23 mouse cellular contexts compared by ENCODE assay signal in genomic region chr4:98541591-98541990, GRCm38 (mm10).
DNase-seq lines count a peak whose midpoint lies in the region; ATAC-seq lines count a peak whose summit lies in the region.
"Had no signal": no experiment of that assay in that cellular context is flagged by ENCODE, and none has a peak within 500 bp of the region (broad histone marks: within the 10 kb centered on the region; RNA-seq: fewer than 3 reads in every experiment).

No protein-coding gene starts in this region.

- ATAC-seq in frontal cortex, adult (ENCODE audit: low TSS enrichment): peak; percentile 70
- ATAC-seq: activated CD4-positive, CD25-positive, alpha-beta regulatory T cell, adult 4 months; CD4-positive, CD25-positive, alpha-beta regulatory T cell, adult 4 months; forebrain, embryonic 14.5 days; forebrain, embryonic 16.5 days; Patski had no signal

- intact Hi-C loops in left cerebral cortex, postnatal 10 days (cut with DNase I): loop anchor here (5.0 kb wide), 1 partner anchor 161 kb away; no protein-coding TSS in a partner anchor

- DNase-seq in frontal cortex, postnatal 25 days (ENCODE audit: low spot score in 2 of 2): no peak
- peak; percentile 11 to 28 for DNase-seq in left cerebral cortex, adult 18-20 months (ENCODE audit: low spot score in 2 of 2)
- no peak for DNase-seq in left cerebral cortex, postnatal 10 days (ENCODE audit: extremely low spot score in 1 of 2, low spot score in 2 of 2)
- peak; percentile 40 for DNase-seq in right cerebral cortex, adult 18-20 months
- no peak for DNase-seq in right cerebral cortex, postnatal 4 days
- peak; percentile 60 for DNase-seq in telencephalon, adult 2 months (ENCODE audit: low read depth, low spot score)
- DNase-seq in spleen, adult 12 weeks (ENCODE audit: low spot score): no peak
- DNase-seq: adrenal gland, adult 8-10 months; adrenal gland, postnatal 14 days; adrenal gland, postnatal 36 days; B cell, adult 2 months; cerebellum, adult 11 months; cerebellum, adult 18-20 months; cerebellum, adult 8-10 months; cerebellum, adult 9-11 months; cerebellum, postnatal 14 days; cerebellum, postnatal 36 days had no signal

Comparison
In these comparisons a context has a peak if more than half of its experiments do, and no peak if none do; other contexts are left out.
1. DNase-seq: peak in left cerebral cortex, adult 18-20 months (2 of 2), right cerebral cortex, adult 18-20 months (single experiment) and telencephalon, adult 2 months (single experiment); none in frontal cortex, postnatal 25 days (0 of 2), left cerebral cortex, postnatal 10 days (0 of 2), right cerebral cortex, postnatal 4 days (single experiment) and spleen, adult 12 weeks (single experiment).